Mouse (Mus musculus) megakaryocyte, adult 5-6 weeks (primary cell): ENCODE measurements around the gene Stum. TPM values are rescaled to one million over a fixed set of nuclear protein-coding genes. Genes with fewer than 3 reads are reported as not detected.

Source experiments
- ATAC-seq: 2 replicates; pipeline ENCODE4 v1.8.0; 2016; ENCODE audit warnings: mild to moderate bottlenecking, inconsistent platforms; ENCODE audit not compliant: poor library complexity, severe bottlenecking
- total RNA-seq, 2 experiments: library from RNA; stranded (forward) in 1 of 2; stranded (reverse) in 1 of 2; fragments of 153-499, 151-499 nt in 1 of 2; fragments of 221-1000, 200-1000 nt in 1 of 2; gene quantifications; 2 replicates each; pipeline versions ENCODE4 v1.2.3 to v1.2.4; 2015 to 2017

Stum gene
- total RNA-seq, 2 experiments from 2014 or later, result not detected

GRCm38 (mm10) chr1:180433098-180433538 is 50.2 kb downstream of the Stum start:
- no peak for ATAC-seq

DNA sequence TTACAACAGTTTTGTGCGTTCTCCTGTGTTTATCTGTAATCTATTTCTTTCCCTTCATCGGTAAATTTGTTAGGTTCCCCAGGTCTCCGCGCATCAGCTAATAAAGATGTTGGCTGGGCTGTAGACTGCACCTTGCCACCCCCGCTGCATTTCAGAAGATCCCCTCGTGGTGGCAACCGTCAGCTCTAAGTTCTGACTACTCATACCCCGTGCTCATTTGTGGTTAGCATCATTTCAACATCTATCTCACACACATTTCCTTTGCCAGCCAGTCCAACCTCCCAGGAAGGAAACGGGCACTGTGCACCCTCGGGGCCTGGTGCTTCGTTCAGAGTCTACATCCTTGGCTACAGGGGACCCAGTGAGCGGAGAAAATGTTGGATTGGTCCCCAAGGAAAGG is 51.5 kb downstream of the Stum start:
- peak; percentile 84 for ATAC-seq

GRCm38 (mm10) chr1:180429819-180430218 is 53.5 kb downstream of the Stum start:
- ATAC-seq, result peak; percentile 30

DNA sequence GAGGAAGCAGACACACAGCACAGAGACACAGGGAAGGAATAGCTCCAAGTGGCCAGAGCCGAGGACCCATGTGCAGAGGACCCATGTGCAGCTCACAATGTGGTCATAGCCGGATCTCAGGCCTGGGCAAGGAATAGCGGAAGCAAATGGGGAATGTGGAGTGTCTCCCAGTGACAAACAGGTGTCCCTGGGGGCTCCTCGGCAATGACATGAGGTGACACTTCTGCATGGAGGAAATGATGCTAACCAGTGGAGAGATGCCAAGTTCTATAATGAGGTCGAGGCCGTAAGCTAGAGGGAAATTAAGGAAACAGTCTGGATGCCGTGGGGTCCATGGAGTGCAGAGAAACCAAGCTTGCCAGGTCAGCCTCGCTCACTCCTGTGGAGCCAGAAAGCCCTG is 54.4 kb downstream of the Stum start:
- no peak for ATAC-seq

- peak; percentile 34; the same call in 1 of the 2 replicates for ATAC-seq
Measured at GRCm38 (mm10) chr1:180428101-180428712, 55.1 kb downstream of the Stum start.

GRCm38 (mm10) chr1:180427685-180428084 is 55.6 kb downstream of the Stum start:
- no peak for ATAC-seq

- ATAC-seq, result no peak
Measured at GRCm38 (mm10) chr1:180426405-180426804, 56.9 kb downstream of the Stum start.

GRCm38 (mm10) chr1:180423931-180424330 is 59.4 kb downstream of the Stum start:
- no peak for ATAC-seq

DNA sequence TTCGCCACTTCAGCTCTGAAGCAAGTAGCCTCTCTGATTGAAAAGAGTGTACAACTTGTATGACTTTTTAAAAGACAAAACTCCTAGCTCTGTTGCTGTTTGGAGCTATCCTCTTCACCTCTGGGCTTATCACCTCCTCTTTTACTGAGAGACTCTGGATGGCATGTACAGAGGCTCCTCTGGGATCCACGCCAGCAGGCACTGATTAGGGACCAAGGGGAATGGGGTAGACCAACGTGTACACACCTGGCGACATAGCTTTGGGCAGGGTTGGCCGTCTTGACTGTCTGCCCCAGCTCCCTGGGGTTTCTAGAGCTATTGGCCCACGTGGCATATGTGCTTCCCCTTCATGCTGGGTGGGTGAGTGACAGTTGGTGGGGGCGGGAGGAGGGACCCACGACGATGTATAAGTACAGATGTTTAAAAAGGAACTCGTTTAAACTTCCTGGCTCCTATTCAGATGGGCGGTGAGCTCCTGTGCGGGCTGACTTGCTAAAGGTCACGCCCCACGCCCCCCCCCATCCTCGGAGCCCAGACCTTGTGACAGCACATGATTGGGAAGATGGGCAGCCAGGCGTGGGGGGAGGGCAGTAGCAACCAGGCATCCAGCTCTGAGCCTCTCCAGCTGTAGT is 60.2 kb downstream of the Stum start:
- peak; percentile 36; the same call in 1 of the 2 replicates for ATAC-seq

DNA sequence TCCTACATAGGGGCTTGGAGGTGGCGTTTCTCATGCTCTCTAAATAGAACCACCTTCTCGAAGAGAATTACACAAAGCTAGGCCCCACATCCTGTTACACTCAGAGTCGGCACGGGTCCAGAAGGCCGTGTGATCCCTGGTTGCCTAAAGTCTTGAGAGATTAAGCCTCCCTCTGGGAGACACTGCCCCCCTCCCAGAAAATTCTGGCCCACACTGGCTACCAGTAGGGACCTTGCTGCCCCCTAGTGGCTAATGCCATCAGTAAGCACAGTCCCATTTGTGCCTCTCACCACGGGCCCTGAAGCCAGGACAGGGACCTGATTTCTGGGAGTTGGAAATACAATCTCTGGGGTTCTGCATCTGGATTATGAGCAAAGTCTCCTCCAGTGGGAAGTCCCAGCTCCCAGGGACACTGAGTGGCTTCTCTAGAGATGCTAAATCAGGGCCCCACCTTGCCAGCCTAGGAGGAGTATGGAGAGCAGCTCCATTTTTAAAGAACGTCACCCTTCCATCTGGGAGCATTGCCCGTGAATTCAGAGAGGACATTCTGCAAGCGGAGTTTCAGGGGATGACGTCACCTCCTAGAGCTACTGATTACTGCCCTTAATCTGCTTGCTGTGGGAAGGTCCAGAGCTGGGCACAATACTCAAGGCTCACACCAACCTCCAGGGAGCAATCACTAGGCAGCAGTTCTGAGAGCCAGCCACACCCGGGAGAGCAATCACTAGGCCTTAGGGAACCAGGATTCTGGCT is 61.1 kb downstream of the Stum start:
- ATAC-seq, result peak; percentile 85

DNA sequence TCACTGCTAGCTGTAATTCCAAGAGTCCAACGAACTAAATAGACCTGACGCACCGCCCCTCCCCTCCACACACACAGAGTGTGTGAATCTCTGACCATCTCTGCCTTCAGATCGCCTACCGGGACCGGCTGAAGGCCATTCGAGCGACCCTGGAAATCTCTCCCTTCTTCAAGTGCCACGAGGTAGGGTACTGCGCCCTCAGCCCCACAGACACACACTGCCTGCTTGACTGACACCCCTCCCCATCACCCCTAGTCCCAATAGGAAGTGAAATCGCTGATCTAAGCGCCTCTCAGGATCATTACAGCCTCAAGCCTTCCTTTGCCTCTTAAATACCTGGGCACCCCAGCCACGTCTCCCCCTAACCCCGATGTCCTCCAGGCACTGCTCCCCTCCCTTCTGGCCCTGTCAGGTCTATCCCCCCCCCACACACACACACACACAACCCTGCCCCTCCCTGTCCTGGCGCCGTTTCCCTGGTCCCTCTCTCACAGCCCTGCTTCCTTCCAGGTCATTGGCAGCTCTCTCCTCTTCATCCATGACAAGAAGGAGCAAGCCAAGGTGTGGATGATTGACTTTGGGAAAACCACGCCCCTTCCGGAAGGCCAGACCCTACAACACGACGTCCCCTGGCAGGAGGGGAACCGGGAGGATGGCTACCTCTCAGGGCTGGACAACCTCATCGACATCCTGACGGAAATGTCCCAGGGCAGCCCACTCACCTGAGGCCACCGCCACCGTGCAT is 62.0 kb downstream of the Stum start:
- ATAC-seq, result no peak

DNA sequence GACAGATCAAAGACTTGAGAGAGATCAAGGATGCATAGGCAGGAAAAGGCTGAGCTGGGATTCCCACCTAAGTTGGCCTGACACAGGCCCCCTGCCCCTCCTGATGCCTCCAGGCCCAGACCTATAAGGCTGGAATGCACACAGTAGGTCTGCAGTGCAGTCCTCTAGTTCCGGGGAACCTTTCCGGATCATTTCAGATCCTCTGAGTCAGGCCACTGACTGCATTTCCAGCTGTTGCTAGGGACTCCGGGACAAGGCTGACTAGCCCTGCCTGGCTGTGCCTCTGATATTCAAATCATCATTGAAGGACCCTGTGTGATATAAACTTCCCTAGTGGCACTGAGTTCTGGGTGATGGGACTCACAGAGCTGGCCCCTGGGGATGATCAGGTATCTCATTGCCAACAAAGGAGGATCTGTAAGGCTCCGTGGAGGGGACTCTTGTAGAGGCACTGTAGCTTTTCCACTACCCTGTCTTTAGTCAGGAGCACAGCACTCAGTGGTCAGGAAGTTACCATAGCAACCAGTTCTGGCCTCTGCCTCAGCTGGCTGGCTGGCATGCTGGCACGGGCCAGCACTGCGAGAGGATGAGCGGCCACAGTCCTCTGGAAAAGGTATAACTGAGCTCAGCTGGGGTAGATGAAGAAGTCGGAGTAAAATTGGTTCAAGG is 62.7 kb downstream of the Stum start:
- ATAC-seq, result no peak

DNA sequence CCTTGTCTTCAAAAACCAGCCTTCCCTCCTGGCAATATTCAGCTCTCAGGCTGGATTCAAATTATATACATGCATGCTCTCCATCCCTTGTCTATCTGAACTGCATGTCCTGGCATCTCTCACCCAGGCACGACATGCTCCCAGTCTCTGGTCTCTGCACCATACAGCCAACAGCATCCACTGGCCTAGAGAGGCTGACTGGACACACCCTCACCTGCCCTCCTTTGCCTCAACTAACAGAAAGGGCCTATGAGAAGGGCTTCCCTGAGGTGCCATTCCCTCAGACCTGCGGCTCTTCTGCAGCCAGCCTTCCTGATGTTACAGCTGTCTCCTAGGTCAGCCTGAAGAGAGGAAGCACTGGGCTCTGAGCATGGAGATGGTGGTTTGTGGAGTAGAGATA is 64.2 kb downstream of the Stum start:
- ATAC-seq, result no peak

DNA sequence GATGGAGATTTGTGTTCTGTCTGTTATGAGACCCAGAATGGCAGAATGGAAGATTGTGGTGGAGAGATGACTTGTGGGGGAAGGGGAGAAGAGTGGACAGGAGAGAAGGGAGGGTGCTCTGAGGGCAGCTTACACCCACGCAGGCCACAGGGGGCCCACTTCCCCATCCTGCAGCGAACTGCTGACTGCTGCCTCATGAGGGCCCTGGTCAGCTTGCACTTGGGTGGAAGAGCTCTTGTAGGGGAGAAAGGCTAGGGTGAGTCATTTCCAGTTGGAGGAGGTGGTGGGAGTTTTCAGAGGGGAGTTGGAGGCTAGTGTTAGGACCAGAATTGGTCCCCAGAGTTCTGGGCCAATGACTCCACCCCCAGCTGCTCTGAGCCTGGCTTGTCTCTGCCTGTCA is 66.2 kb downstream of the Stum start:
- ATAC-seq, result peak; percentile 80

DNA sequence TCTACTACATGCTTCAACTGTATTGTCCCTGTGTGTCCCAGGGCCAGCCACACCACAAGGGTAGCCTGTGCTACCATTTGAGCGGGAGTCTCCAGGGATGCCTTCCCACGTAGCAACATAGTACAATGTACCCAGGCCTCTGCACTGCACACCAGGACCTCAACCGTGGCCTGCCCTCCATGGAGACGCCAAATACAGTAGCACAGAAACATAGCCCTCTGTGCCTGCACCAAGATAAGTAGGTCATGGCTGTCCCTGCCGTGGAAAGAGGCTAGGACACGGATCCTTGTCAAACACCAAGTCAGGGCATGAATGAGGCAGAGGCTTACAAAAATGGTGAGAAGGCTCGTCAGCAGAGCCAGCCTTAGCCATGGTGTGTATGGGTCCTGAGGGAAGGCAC is 67.5 kb downstream of the Stum start:
- no peak for ATAC-seq

- ATAC-seq, result no peak
Measured at GRCm38 (mm10) chr1:180415064-180415463, 68.2 kb downstream of the Stum start.

DNA sequence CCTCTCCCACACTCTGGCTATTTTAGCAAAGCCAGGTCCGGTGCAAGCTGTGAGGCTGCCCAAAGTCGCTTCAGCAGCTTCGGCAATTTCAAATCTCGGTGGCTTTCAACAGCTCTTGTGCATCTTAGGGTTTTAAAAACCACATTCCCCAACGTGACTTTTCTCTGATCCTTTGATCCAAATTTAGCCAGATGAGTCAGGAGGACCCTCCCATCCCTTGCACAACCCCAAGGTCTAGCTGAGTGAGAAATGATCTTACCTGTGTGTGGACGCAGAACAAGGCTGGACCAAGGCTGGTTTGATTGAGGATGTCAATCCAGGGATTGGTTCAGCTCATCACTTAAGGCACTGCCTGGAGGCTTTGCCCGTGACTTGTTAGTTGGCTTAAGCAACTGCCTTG is 73.0 kb downstream of the Stum start:
- no peak for ATAC-seq

DNA sequence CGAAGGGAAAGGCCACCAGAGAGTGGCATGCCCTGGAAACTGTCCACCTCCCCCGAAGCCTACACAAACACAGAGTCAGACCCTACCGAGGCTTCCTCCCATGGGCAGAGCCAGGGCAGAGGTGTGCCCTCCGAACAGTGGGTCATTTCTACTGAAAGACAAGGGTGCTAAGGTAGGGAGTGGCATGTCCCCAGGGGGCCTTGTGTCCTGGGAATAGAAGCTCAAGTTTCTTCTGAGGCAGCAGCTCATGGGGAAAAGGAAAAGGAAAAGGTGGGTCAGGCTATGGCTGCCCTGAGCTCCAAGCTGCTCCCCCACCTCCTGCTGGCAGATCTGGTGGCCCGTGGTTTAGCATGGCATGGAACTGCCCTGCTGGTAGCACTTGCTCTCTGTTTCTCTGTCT is 73.5 kb downstream of the Stum start:
- no peak for ATAC-seq

DNA sequence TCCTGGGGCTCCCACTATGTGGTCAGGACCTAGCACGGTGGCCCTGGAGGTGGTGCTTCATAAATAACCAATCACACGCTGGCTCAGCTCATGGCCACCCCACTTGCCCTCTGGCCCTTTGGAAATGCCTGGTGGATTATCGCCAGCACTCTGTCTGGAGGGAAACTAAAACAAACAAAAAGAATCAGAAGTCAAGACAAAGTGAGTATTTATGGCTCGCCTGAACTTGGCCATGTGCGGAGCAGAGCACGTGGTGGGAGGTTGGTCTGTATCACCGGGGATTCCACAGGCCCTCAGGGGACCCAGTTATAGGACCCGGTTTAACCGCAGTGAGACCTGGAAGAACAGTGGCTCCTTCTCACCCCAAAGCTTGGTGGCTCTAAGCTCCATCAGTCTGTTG is 74.5 kb downstream of the Stum start:
- ATAC-seq, result no peak
